Mouse (Mus musculus) embryonic facial prominence, embryonic 12.5 days (tissue): ENCODE measurements at regions not wholly inside any gene's neighbourhood (a gene's known extent, or its start where the extent isn't known, plus 50 kb on each side); places are given as distances from the start of the nearest gene placed in this dataset.

Source experiments
- ATAC-seq: fragments of 200-750 bp; cut with Nextera tagmentation; 2 replicates; pipeline ENCODE4 v1.8.0; 2017; ENCODE audit not compliant: insufficient number of reproducible peaks, insufficient read depth, low FRiP score, low TSS enrichment
- H3K27ac ChIP-seq: fragments of 300-500 bp; sonication (generic); 2 replicates; pipeline ENCODE4 v1.5.1; 2016; ENCODE audit warnings: mild to moderate bottlenecking
- H3K27me3 ChIP-seq: fragments of 300-500 bp; sonication (generic); 2 replicates; pipeline ENCODE4 v1.6.1; 2016; ENCODE audit warnings: mild to moderate bottlenecking, moderate library complexity
- H3K36me3 ChIP-seq: fragments of 300-500 bp; sonication (generic); 2 replicates; pipeline ENCODE4 v1.6.1; 2016; ENCODE audit warnings: mild to moderate bottlenecking
- H3K4me1 ChIP-seq: fragments of 300-500 bp; sonication (generic); 2 replicates; pipeline ENCODE4 v1.6.1; 2016
- H3K4me2 ChIP-seq: fragments of 300-500 bp; sonication (generic); replicated peaks from 2 replicates; pipeline ENCODE4 v1.6.1; 2016; ENCODE audit warnings: mild to moderate bottlenecking, moderate library complexity
- H3K4me3 ChIP-seq: fragments of 300-500 bp; sonication (generic); 2 replicates; pipeline ENCODE4 v1.5.1; 2016; ENCODE audit warnings: mild to moderate bottlenecking
- H3K9ac ChIP-seq: fragments of 300-500 bp; sonication (generic); 2 replicates; pipeline ENCODE4 v1.6.1; 2016; ENCODE audit warnings: mild to moderate bottlenecking, moderate library complexity
- H3K9me3 ChIP-seq: fragments of 300-500 bp; sonication (generic); 2 replicates; pipeline ENCODE4 v1.6.1; 2016; ENCODE audit warnings: mild to moderate bottlenecking, moderate library complexity
- WGBS: fragments of 180-500 bp; shearing (Covaris S2); methylation state at CpG from one replicate; pipeline ENCODE4 v1.1.7; 2016; 5-methylcytosine and 5-hydroxymethylcytosine counted together

DNA sequence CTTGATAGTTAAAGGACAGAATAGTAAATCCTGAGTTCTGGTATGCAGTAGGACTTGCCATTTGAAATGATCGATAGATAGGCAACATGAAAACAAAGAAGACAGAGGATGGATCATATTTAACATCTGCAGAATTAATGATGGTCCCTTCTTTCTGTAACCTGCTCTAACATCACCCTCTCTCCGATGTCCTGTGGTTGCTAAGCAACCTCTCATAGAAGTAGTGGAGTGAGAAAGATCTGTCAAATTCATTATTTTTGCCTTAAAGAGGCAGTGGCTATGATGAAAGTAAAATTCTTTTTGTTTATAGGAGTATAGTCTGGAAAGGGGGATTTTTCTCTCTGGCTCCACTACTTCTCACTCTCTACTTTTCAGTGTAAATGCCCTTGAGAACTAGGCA is 1209.5 kb downstream of the Sorcs3 start:
- Histone ChIP-seq H3K36me3 (no peaks in the 10 kb centered on the region), H3K9me3 (no peaks in the 10 kb centered on the region), H3K4me1 (no peaks in the 10 kb centered on the region), H3K27me3 (no peaks in the 10 kb centered on the region), H3K4me2 (no peak overlapping the region), H3K4me3 (no peak overlapping the region), H3K27ac (no peak overlapping the region), H3K9ac (no peak overlapping the region)
- ATAC-seq = no peak
- WGBS = 77% methylated on average over 2 of the region's 2 CpGs

DNA sequence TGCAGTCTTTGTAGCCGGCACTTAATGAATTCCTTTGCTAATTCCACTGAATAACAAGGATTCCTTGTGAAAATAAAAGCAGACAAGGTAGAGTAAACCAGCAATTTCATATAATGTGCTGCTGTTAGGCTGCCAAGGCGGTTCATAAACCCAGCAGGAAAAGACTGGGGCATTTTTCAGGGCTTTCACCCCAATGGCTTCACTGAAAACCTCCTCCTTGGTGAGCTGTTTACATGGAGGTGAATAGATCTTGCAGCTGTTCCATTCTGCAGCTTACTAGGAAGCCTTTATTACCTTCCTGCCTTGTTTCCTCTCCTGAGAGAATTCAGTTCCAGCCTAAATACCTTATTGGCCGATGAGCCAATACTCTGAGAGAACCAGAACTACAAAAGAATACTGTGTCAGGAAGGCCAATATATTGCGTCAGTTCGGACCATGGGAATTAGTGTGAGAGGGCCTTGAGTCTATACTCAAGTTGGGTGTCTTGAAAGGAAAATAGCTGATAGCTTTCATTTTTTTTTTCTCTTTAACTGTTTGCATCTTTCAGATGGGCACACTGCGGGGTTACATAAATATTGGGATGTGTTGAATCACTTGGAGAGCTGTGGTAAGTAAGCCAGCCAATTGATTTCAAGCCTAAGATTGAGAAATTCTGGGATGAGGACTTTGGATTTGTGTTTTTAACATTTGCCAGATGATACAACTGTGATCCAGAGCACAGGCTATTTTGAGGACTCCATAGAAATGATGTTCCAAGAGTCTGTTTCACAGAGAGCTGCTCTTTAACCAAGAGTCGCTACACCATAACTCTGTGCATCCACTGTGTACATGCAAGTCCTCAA is 1217.5 kb downstream of the Sorcs3 start:
- H3K4me3 ChIP-seq = no peak overlapping the region
- no peak for ATAC-seq
- H3K4me2 ChIP-seq = no peak overlapping the region
- H3K9me3 ChIP-seq = no peaks in the 10 kb centered on the region
- H3K9ac ChIP-seq = no peak overlapping the region
- H3K36me3 ChIP-seq = no peaks in the 10 kb centered on the region
- no peak overlapping the region for H3K27ac ChIP-seq
- no peaks in the 10 kb centered on the region for H3K4me1 ChIP-seq
- no peaks in the 10 kb centered on the region for H3K27me3 ChIP-seq
- 78% methylated on average over 7 of the region's 7 CpGs for WGBS
